Mouse (Mus musculus) forebrain, postnatal 0 days (tissue): ENCODE results near the gene Nr2f2. TPM values are rescaled to one million over a fixed set of nuclear protein-coding genes. Genes with fewer than 3 reads are reported as not detected.

Experiments used
- ATAC-seq: fragments of 200-750 bp; cut with Nextera tagmentation; 2 replicates; pipeline ENCODE4 v1.8.0; 2017; ENCODE audit warnings: mild to moderate bottlenecking, moderate library complexity
- DNase-seq: peaks from one replicate; pipeline ENCODE4 v3.0.0-alpha.2; 2015
- H3K27ac ChIP-seq: fragments of 300-500 bp; sonication (generic); 2 replicates; pipeline ENCODE4 v1.5.1; 2014; ENCODE audit warnings: low read depth, mild to moderate bottlenecking, antibody characterized with exemption, low read length, moderate library complexity, mixed read lengths
- H3K27me3 ChIP-seq: fragments of 300-500 bp; sonication (generic); 2 replicates; pipeline ENCODE4 v1.6.1; 2014; ENCODE audit warnings: mild to moderate bottlenecking, low read length, mixed read lengths; ENCODE audit not compliant: insufficient read depth
- H3K36me3 ChIP-seq: fragments of 300-500 bp; sonication (generic); 2 replicates; pipeline ENCODE4 v1.6.1; 2014; ENCODE audit warnings: mild to moderate bottlenecking, moderate library complexity; ENCODE audit not compliant: insufficient read depth
- H3K4me1 ChIP-seq: fragments of 300-500 bp; sonication (generic); 2 replicates; pipeline ENCODE4 v1.6.1; 2014; ENCODE audit warnings: antibody characterized with exemption; ENCODE audit not compliant: insufficient read depth
- H3K4me2 ChIP-seq: fragments of 300-500 bp; sonication (generic); 2 replicates; pipeline ENCODE4 v1.6.1; 2014; ENCODE audit warnings: low read depth, mild to moderate bottlenecking, moderate library complexity
- H3K4me3 ChIP-seq: fragments of 300-500 bp; sonication (generic); 2 replicates; pipeline ENCODE4 v1.5.1; 2014; ENCODE audit warnings: low read depth, low read length, mixed read lengths
- H3K9ac ChIP-seq: fragments of 300-500 bp; sonication (generic); 2 replicates; pipeline ENCODE4 v1.6.1; 2014; ENCODE audit warnings: mild to moderate bottlenecking
- H3K9me3 ChIP-seq: fragments of 300-500 bp; sonication (generic); 2 replicates; pipeline ENCODE4 v1.6.1; 2016; ENCODE audit warnings: low read length
- CTCF ChIP-seq: sonication (generic); IDR thresholded peaks from 2 replicates; pipeline ENCODE4 v1.5.1; 2016; ENCODE audit warnings: antibody characterized with exemption, control low read depth, low read depth
- WGBS: fragments of 180-500 bp; shearing (Covaris S2); extraction: QIAGEN DNeasy Blood & Tissue Kit; methylation state at CpG from one replicate; pipeline ENCODE4 v1.1.7; 2014; 5-methylcytosine and 5-hydroxymethylcytosine counted together
- polyA plus RNA-seq: library from polyadenylated mRNA; unstranded; fragments of >200 nt; fragmentation: Nextera tagmentation; extraction: Ambion mirVana; gene quantifications from 2 replicates; pipeline ENCODE4 v1.2.1, GENCODE M21; 2015
- total RNA-seq: library from RNA; depleted of rRNA; stranded (reverse); fragments of >200 nt; gene quantifications from 2 replicates; pipeline ENCODE4 v1.2.3, GENCODE M21; 2014

The Nr2f2 gene
- total and polyA plus RNA-seq, 2 experiments from 2014 or later = 49.9 to 92.8 TPM

DNA sequence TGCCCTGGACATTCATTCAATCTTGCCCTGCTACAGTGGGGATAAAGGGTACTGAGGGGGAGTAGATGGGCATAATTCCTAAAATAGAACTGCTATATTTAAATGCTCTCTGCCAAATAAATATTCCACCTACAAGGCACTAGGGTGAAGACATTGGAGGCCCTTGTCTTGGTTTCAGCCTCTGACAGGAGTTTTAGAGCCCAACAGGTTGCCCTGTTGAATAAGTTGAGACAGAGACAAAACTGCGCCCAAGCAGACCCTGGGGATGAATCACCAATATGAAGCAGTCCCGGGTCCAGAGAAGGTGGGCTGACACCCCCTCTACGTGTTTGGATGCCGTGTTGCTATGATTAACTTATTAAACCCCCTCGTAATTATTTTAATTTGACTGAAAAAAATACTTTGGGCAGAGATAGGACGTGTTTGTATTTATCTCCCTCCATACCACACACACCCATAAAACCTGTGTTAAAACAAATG lies 37.5 kb downstream of the Nr2f2 start:
- Histone ChIP-seq H3K4me1 (no peaks in the 10 kb centered on the region), H3K27ac (peak overlapping the region; percentile 9; the same call in 1 of the 2 replicates), H3K36me3 (no peaks in the 10 kb centered on the region), H3K27me3 (peaks cover 86% of the 10 kb centered on the region), H3K9ac (no peak overlapping the region), H3K4me2 (no peak overlapping the region), H3K9me3 (no peaks in the 10 kb centered on the region), H3K4me3 (no peak overlapping the region)
- DNase-seq (peak; percentile 50), ATAC-seq (no peak)
- TF ChIP-seq CTCF = no peak
- WGBS = 1% methylated on average over 6 of the region's 6 CpGs

DNA sequence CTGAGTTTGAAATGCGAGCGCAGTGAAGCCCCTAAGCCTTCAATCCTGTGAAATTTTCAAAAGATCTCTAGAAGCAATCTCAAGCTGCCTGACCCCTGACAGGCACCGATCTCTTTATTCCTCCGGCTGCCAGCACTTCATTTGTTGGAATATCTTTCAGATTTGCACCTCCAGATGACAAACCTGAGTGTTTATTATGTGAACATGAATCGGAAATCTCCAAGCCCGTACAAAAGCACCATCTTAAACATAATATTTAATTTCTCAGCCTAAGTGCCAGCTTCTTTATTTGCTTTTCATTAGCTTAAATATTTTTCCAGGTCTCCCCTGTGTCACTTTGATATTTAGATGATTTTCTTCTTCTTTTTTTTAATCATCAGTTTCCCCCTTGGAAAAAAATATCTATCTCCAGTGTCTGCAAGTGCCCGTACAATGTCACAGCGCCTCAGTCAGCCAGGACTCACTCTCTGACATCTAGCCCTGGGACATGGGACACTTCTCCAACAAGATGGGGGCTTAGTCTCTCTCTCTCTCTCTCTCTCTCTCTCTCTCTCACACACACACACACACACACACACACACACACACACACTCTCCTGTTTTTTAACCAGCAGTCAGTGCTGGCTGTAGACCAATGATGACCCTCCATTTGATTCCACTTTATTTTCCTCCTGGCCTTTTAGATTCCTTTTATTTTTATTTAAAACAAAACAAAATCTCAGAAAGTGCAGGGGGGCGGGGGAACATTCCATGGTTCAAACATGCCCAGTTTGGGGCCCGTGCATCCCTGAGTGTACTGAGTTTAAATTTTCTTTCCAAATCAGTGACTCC lies 38.1 kb downstream of the Nr2f2 start:
- ATAC-seq (no peak), DNase-seq (peak; percentile 66)
- Histone ChIP-seq H3K9me3 (no peaks in the 10 kb centered on the region), H3K9ac (no peak overlapping the region), H3K4me2 (no peak overlapping the region), H3K27ac (no peak overlapping the region), H3K27me3 (peaks cover 88% of the 10 kb centered on the region), H3K4me1 (no peaks in the 10 kb centered on the region), H3K4me3 (no peak overlapping the region), H3K36me3 (no peaks in the 10 kb centered on the region)
- TF ChIP-seq CTCF = no peak
- WGBS = 10% methylated on average over 10 of the region's 10 CpGs

DNA sequence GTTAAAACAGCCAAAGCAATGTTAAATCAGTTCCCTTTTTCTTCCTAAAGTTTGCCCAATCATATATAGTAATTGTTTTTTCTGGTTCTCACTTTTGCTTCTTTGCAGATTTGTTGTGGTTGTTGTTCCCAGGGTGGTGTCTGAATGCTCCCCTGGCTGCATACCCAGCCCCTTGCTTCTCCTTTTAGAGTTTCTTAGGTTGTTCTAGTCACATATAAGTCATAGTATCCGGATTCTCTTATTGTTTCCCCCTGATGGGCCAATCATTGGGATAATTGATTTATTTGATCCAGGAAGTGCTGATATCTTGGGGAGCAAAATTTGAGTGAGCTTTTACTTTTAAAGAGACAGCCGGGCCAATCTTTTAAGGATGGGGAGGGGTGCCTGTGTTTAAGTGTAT lies 39.3 kb downstream of the Nr2f2 start:
- Histone ChIP-seq H3K27ac (no peak overlapping the region), H3K4me1 (no peaks in the 10 kb centered on the region), H3K9me3 (no peaks in the 10 kb centered on the region), H3K27me3 (peaks cover 88% of the 10 kb centered on the region), H3K4me3 (no peak overlapping the region), H3K4me2 (no peak overlapping the region), H3K9ac (no peak overlapping the region), H3K36me3 (no peaks in the 10 kb centered on the region)
- no peak for TF ChIP-seq CTCF
- DNase-seq (no peak), ATAC-seq (no peak)
- 18% methylated on average over 2 of the region's 2 CpGs for WGBS

GRCm38 (mm10) chr7:70326176-70327035 lies 40.1 kb downstream of the Nr2f2 start:
- no peaks in the 10 kb centered on the region for H3K4me1 ChIP-seq
- TF ChIP-seq CTCF = no peak
- DNase-seq (peak; percentile 14), ATAC-seq (no peak)
- no peaks in the 10 kb centered on the region for H3K36me3 ChIP-seq
- no peak overlapping the region for H3K27ac ChIP-seq
- 5% methylated on average over 21 of the region's 21 CpGs for WGBS
- no peak overlapping the region; the same call in 1 of the 2 replicates for H3K9ac ChIP-seq
- peaks cover 88% of the 10 kb centered on the region for H3K27me3 ChIP-seq
- no peak overlapping the region; the same call in 1 of the 2 replicates for H3K4me2 ChIP-seq
- H3K9me3 ChIP-seq = no peaks in the 10 kb centered on the region
- no peak overlapping the region for H3K4me3 ChIP-seq

DNA sequence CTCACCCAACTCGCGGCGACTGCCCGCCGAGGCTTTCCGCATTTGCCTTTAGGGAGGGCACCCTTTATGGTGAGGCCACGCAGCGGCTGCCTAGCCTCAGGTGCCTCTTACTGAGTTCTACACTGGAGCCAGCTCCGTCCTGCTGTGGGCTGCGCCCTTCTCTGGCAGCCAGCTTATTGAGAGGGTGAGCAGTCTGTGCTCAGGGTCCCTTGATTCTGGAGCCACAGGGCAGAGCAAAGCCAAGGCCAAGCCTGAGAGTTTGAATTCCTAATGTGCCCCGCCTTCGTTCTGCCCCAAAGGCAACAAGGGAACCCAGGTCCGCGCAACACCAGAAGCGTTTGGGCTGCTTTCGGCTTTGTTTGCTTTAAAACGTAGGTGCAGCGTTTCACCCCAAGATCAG lies 41.2 kb downstream of the Nr2f2 start:
- no peak overlapping the region for H3K27ac ChIP-seq
- H3K4me3 ChIP-seq = no peak overlapping the region
- H3K4me1 ChIP-seq = no peaks in the 10 kb centered on the region
- no peak for TF ChIP-seq CTCF
- no peaks in the 10 kb centered on the region for H3K9me3 ChIP-seq
- H3K27me3 ChIP-seq = peaks cover 83% of the 10 kb centered on the region
- ATAC-seq (no peak), DNase-seq (peak; percentile 18)
- H3K9ac ChIP-seq = 0 out of 2 replicates have a peak overlapping the region, but pooled peaks have one; percentile 10
- WGBS = 3% methylated on average over 18 of the region's 18 CpGs
- H3K36me3 ChIP-seq = no peaks in the 10 kb centered on the region
- H3K4me2 ChIP-seq = peak overlapping the region; percentile 8

DNA sequence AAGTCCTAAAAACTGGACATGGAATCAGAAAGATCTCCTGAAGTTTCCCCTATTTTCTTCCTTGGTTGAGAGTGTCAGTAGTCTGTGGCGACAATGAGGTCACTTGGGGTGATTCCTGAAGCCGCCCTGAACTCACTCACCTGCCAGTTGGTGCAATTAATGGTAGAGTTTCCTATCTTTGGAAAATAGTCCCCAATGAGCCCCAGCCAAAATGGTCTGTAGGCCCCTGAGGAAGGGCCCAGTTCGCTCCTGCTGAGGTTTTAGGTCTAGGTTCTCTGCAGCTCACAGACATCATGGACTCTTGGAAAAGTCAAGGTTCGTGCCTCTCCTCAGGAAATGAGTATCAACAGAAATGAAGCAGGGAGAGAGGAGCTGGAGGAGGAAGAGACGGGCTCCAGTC lies 42.0 kb downstream of the Nr2f2 start:
- Histone ChIP-seq H3K4me1 (no peaks in the 10 kb centered on the region), H3K4me3 (no peak overlapping the region), H3K36me3 (no peaks in the 10 kb centered on the region), H3K9ac (no peak overlapping the region), H3K9me3 (no peaks in the 10 kb centered on the region), H3K4me2 (no peak overlapping the region), H3K27ac (no peak overlapping the region), H3K27me3 (peaks cover 83% of the 10 kb centered on the region)
- WGBS = 14% methylated on average over 5 of the region's 5 CpGs
- no peak for ATAC-seq
- no peak for TF ChIP-seq CTCF
- DNase-seq = no peak

DNA sequence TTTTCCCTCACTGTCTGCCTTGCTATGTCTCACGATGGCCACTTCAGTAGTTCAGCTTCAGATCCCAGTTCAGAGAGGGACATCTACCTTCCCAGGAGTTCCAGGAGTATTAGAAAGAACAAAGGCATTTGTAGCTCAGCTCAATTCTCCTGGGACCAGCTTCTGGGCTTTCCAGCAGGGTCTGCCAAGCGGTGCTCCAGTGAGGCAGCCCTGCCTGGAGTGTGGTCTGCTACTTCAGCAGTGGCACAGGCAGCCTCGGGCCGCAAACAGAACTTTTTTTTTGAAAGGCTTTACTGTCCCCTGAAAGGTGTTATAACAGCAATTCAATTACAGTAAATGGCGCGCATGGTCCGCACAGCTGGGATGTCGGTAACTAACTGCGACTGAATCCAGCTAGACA lies 42.5 kb downstream of the Nr2f2 start:
- TF ChIP-seq CTCF = no peak
- no peak for DNase-seq

More for the DNA sequence above, 42.5 kb downstream of the Nr2f2 start:
- Histone ChIP-seq H3K27me3 (peaks cover 83% of the 10 kb centered on the region), H3K4me3 (no peak overlapping the region), H3K4me1 (no peaks in the 10 kb centered on the region), H3K4me2 (no peak overlapping the region), H3K27ac (no peak overlapping the region), H3K9me3 (no peaks in the 10 kb centered on the region), H3K9ac (no peak overlapping the region), H3K36me3 (no peaks in the 10 kb centered on the region)
- ATAC-seq = no peak
- 11% methylated on average over 9 of the region's 9 CpGs for WGBS
